Mouse (Mus musculus) CH12.LX (cell line): ENCODE data around the gene Klhl5. TPM values are rescaled to one million over a fixed set of nuclear protein-coding genes. Genes with fewer than 3 reads are reported as not detected.

Source experiments
- DNase-seq: peaks from one replicate; pipeline ENCODE4 v3.0.0-alpha.2; 2013; ENCODE audit errors: extremely low read depth
- H3K27ac ChIP-seq: 2 replicates; pipeline ENCODE4 v1.5.1; 2012; ENCODE audit warnings: low read depth, mild to moderate bottlenecking, control low read depth, moderate library complexity; ENCODE audit not compliant: insufficient read depth
- H3K27me3 ChIP-seq: replicated peaks from 2 replicates; pipeline ENCODE3; 2012; ENCODE audit warnings: inconsistent platforms
- H3K36me3 ChIP-seq, 2 experiments: replicated peaks in 1 of 2; 2 replicates each; pipeline versions ENCODE3 to v1.6.1; 2012; ENCODE audit warnings: inconsistent platforms in 1 of 2, low read length in 1 of 2, mild to moderate bottlenecking in 1 of 2, mixed read lengths in 1 of 2, moderate library complexity in 1 of 2; ENCODE audit not compliant: control insufficient read depth in 1 of 2, insufficient read depth in 1 of 2
- H3K4me1 ChIP-seq, 2 experiments: 2 replicates each; pipeline ENCODE4 v1.6.1; 2012; ENCODE audit warnings: inconsistent platforms in 1 of 2, moderate library complexity in 1 of 2; ENCODE audit not compliant: insufficient read depth in 2 of 2, control insufficient read depth in 1 of 2
- H3K4me2 ChIP-seq: 2 replicates; pipeline ENCODE4 v1.6.1; 2012; ENCODE audit warnings: low read depth, mild to moderate bottlenecking, control low read depth; ENCODE audit not compliant: poor library complexity, insufficient read depth, severe bottlenecking
- H3K4me3 ChIP-seq, 3 experiments: fragments of 150-350 bp in 1 of 3; sonication (generic) in 1 of 3; replicated peaks in 1 of 3; 2 replicates each; pipeline versions ENCODE3 to v1.5.1; 2011 to 2012; ENCODE audit warnings: low read depth in 2 of 3, low read length in 2 of 3, mild to moderate bottlenecking in 2 of 3, moderate library complexity in 2 of 3, control low read depth in 1 of 3, improper control_type of control experiment in 1 of 3, inconsistent platforms in 1 of 3, mixed read lengths in 1 of 3; ENCODE audit not compliant: poor library complexity in 1 of 3
- H3K79me2 ChIP-seq: replicated peaks from 2 replicates; pipeline ENCODE4 v1.6.1; 2012; ENCODE audit warnings: mild to moderate bottlenecking, moderate library complexity; ENCODE audit not compliant: control insufficient read depth, poor library complexity, insufficient read depth, severe bottlenecking; ENCODE audit errors: extremely low read depth
- H3K9ac ChIP-seq: 2 replicates; pipeline ENCODE4 v1.6.1; 2012; ENCODE audit warnings: low read depth, mild to moderate bottlenecking, control low read depth, moderate library complexity; ENCODE audit not compliant: insufficient read depth
- H3K9me3 ChIP-seq: replicated peaks from 2 replicates; pipeline ENCODE3; 2012; ENCODE audit warnings: low read length, inconsistent platforms, mixed read lengths
- BHLHE40 ChIP-seq: IDR thresholded peaks from 2 replicates; pipeline ENCODE4 v1.6.1; 2011; ENCODE audit warnings: mild to moderate bottlenecking, low read depth, low read length, improper control_type of control experiment
- CTCF ChIP-seq, 2 experiments: IDR thresholded peaks in 1 of 2; conservative IDR thresholded peaks in 1 of 2; 2 replicates each; pipeline ENCODE4 v1.5.1; 2011 to 2012; ENCODE audit warnings: low read depth in 2 of 2, low read length in 2 of 2, improper control_type of control experiment in 1 of 2, inconsistent platforms in 1 of 2, mild to moderate bottlenecking in 1 of 2, moderate library complexity in 1 of 2
- E2F4 ChIP-seq: IDR thresholded peaks from 2 replicates; pipeline ENCODE4 v1.6.1; 2011; ENCODE audit warnings: low read depth, low read length, improper control_type of control experiment; ENCODE audit not compliant: insufficient replicate concordance
- ELF1 ChIP-seq: IDR thresholded peaks from 2 replicates; pipeline ENCODE4 v1.6.1; 2014; ENCODE audit warnings: low read depth, mild to moderate bottlenecking, inconsistent platforms, low read length, improper control_type of control experiment
- EP300 ChIP-seq: IDR thresholded peaks from 2 replicates; pipeline ENCODE4 v1.6.1; 2011; ENCODE audit warnings: low read length, improper control_type of control experiment
- ETS1 ChIP-seq: conservative IDR thresholded peaks from 2 replicates; pipeline ENCODE4 v1.6.1; 2012; ENCODE audit warnings: low read depth, mild to moderate bottlenecking, inconsistent platforms, low read length, improper control_type of control experiment, moderate library complexity
- IRF4 ChIP-seq: IDR thresholded peaks from 2 replicates; pipeline ENCODE4 v1.6.1; 2014; ENCODE audit warnings: low read depth, mild to moderate bottlenecking, inconsistent platforms, low read length, improper control_type of control experiment
- JUN ChIP-seq: IDR thresholded peaks from 2 replicates; pipeline ENCODE4 v1.6.1; 2011; ENCODE audit warnings: low read depth, mild to moderate bottlenecking, low read length, improper control_type of control experiment, moderate library complexity; ENCODE audit not compliant: insufficient read depth
- JUND ChIP-seq: conservative IDR thresholded peaks from 2 replicates; pipeline ENCODE4 v1.6.1; 2011; ENCODE audit warnings: low read depth, low read length, improper control_type of control experiment
- KAT2A ChIP-seq: IDR thresholded peaks from 2 replicates; pipeline ENCODE4 v1.6.1; 2012; ENCODE audit warnings: low read length, improper control_type of control experiment, inconsistent platforms; ENCODE audit not compliant: insufficient replicate concordance
- MAFK ChIP-seq: IDR thresholded peaks from 2 replicates; pipeline ENCODE4 v1.6.1; 2011; ENCODE audit warnings: low read length, improper control_type of control experiment; ENCODE audit not compliant: insufficient replicate concordance
- MAX ChIP-seq: IDR thresholded peaks from 2 replicates; pipeline ENCODE4 v1.6.1; 2011; ENCODE audit warnings: low read length, improper control_type of control experiment
- MEF2A ChIP-seq: IDR thresholded peaks from 2 replicates; pipeline ENCODE4 v1.6.1; 2014; ENCODE audit warnings: low read depth, mild to moderate bottlenecking, inconsistent platforms, low read length, improper control_type of control experiment, borderline replicate concordance
- MXI1 ChIP-seq: IDR thresholded peaks from 2 replicates; pipeline ENCODE4 v1.6.1; 2011; ENCODE audit warnings: mild to moderate bottlenecking, low read depth, low read length, improper control_type of control experiment
- MYC ChIP-seq: IDR thresholded peaks from 2 replicates; pipeline ENCODE4 v1.6.1; 2011; ENCODE audit warnings: low read depth, mild to moderate bottlenecking, improper control_type of control experiment, low read length
- POLR2A ChIP-seq: IDR thresholded peaks from 2 replicates; pipeline ENCODE4 v1.6.1; 2011; ENCODE audit warnings: low read depth, mild to moderate bottlenecking, improper control_type of control experiment, low read length
- RCOR1 ChIP-seq: conservative IDR thresholded peaks from 2 replicates; pipeline ENCODE4 v1.6.1; 2012; ENCODE audit warnings: low read depth, mild to moderate bottlenecking, inconsistent platforms, low read length, improper control_type of control experiment
- ZKSCAN1 ChIP-seq: IDR thresholded peaks from 2 replicates; pipeline ENCODE4 v1.6.1; 2012; ENCODE audit warnings: low read depth, inconsistent platforms, low read length, improper control_type of control experiment, borderline replicate concordance
- ZMIZ1 ChIP-seq: IDR thresholded peaks from 2 replicates; pipeline ENCODE4 v1.6.1; 2012; ENCODE audit warnings: low read depth, mild to moderate bottlenecking, inconsistent platforms, low read length, improper control_type of control experiment
- dilution Hi-C: fragments of 300-500 bp; cut with MboI; formaldehyde crosslinking; loops from 2 replicates; pipeline ENCODE4 v1.14.3; 2020; ENCODE audit warnings: low sequenced_read_pairs; ENCODE audit not compliant: extremely low pct_unique_long_range_greater_than_20kb, extremely low pct_ligation_motif_present
- in situ Hi-C: fragments of 300-500 bp; cut with MboI; formaldehyde crosslinking; loops from 3 replicates; pipeline ENCODE4 v1.14.3; 2019; ENCODE audit warnings: low sequenced_read_pairs, low pct_ligation_motif_present, low pct_unique_long_range_greater_than_20kb, mixed read lengths
- polyA plus RNA-seq: library from polyadenylated mRNA; unstranded; fragments of >175 nt; gene quantifications from 2 replicates; pipeline ENCODE4 v1.2.1, GENCODE M21; 2012; ENCODE audit warnings: low read depth; ENCODE audit not compliant: insufficient read length
- total RNA-seq, 2 experiments: library from RNA; depleted of rRNA; stranded (reverse); fragments of 300-350 nt in 1 of 2; fragments of >200 nt in 1 of 2; gene quantifications; 2 replicates each; pipeline ENCODE4 v1.2.3; 2012 to 2014

Gene Klhl5
- total and polyA plus RNA-seq, 3 experiments = 20.6 to 31.7 (median 23.2) TPM

- dilution Hi-C loops (no loop called here), in situ Hi-C loops (no loop called here)
- Histone ChIP-seq H3K9ac (no peak overlapping the region), H3K9me3 (no peaks in the 10 kb centered on the region), H3K4me3 (no peak overlapping the region), H3K79me2 (no peaks in the 10 kb centered on the region), H3K27me3 (no peaks in the 10 kb centered on the region), H3K27ac (no peak overlapping the region), H3K36me3 (no peaks in the 10 kb centered on the region), H3K4me2 (no peak overlapping the region), H3K4me1 (no peaks in the 10 kb centered on the region)
- DNase-seq = no peak
- TF ChIP-seq JUND (no peak), ZMIZ1 (no peak), EP300 (no peak), MEF2A (no peak), E2F4 (no peak), MAFK (no peak)
Measured at GRCm38 (mm10) chr5:65177026-65177514, 69.7 kb downstream of the Klhl5 start.

GRCm38 (mm10) chr5:65178477-65178876, 71.1 kb downstream of the Klhl5 start:
- Histone ChIP-seq H3K4me2 (no peak overlapping the region), H3K9me3 (no peaks in the 10 kb centered on the region), H3K79me2 (no peaks in the 10 kb centered on the region), H3K36me3 (no peaks in the 10 kb centered on the region), H3K4me1 (no peaks in the 10 kb centered on the region), H3K27me3 (no peaks in the 10 kb centered on the region), H3K9ac (no peak overlapping the region), H3K4me3 (no peak overlapping the region), H3K27ac (no peak overlapping the region)
- DNase-seq = no peak
- in situ Hi-C loops (no loop called here), dilution Hi-C loops (no loop called here)
- no peak for TF ChIP-seq RCOR1
- no peak for TF ChIP-seq MAFK
- TF ChIP-seq ZMIZ1 = no peak
- TF ChIP-seq ETS1 = no peak
- TF ChIP-seq MXI1 = no peak
- TF ChIP-seq BHLHE40 = no peak
- no peak for TF ChIP-seq CTCF (conservative IDR thresholded peaks at IDR 0.05 in 1 of 2, IDR thresholded peaks at IDR 0.05 in 1 of 2; ENCODE audit: low read depth in 2 of 2, low read length in 2 of 2)
- no peak for TF ChIP-seq JUND
- TF ChIP-seq POLR2A = no peak
- TF ChIP-seq IRF4 = no peak
- no peak for TF ChIP-seq ZKSCAN1
- TF ChIP-seq KAT2A = no peak
- TF ChIP-seq JUN = no peak
- no peak for TF ChIP-seq MAX
- no peak for TF ChIP-seq ELF1
- TF ChIP-seq MYC = no peak
